Mouse (Mus musculus): ENCODE data around the gene Fam72a.
A peak's percentile ranks its signal among the peaks of the same experiment; 100 is the strongest.

GRCm38 (mm10) chr1:131527281-131528080 is at the start of gene Fam72a, which contains the start of gene Srgap2:
- peak; percentile 77; the same call in 1 of the 2 replicates for TF ChIP-seq POLR2A (IDR thresholded peaks at IDR 0.05; ENCODE audit: low read depth, low read length)
- TF ChIP-seq CTCF (IDR thresholded peaks at IDR 0.05; ENCODE audit: extremely low read depth, insufficient read length, insufficient replicate concordance, low read depth, low read length) = no peak

All from small intestine, adult 2 months (tissue).